ENCODE assay signal across 8 mouse cellular contexts in the genomic region with DNA sequence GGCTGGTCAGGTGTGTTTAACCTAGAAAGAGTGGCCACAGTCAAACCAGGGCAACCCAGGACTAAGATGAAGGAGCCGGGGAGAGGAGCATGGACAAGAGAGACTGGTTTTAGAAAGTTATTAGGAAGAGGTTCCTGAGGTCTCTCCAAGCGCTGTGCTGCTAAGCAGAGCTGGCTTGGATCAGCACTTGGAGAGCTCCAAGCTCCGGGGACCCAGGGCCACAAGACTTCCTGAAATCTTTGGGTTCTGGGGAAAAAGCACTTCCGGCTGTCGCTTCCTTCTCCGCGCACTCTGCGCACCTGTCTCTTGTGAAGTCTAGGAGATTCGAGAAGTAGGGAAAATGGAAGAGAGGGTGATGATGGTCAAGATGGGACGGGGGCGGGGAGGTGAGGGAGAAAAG. TPM values are rescaled to one million over a fixed set of nuclear protein-coding genes. Genes with fewer than 3 reads are reported as not detected.
A peak's percentile ranks its signal among the peaks of the same experiment; 100 is the strongest.
DNase-seq lines count a peak whose midpoint lies in the region; ATAC-seq and TF ChIP-seq lines count a peak whose summit lies in the region.

No protein-coding gene starts in this region.

- no peak for DNase-seq in layer of hippocampus, adult 2 months (ENCODE audit: low spot score in 2 of 2)
- no peak for DNase-seq in layer of hippocampus, postnatal 36 days
- DNase-seq in embryonic facial prominence, embryonic 11.5 days (ENCODE audit: low spot score), result peak; percentile 75
- no peak for DNase-seq in neural tube, embryonic 11.5 days (ENCODE audit: low spot score)
- DNase-seq in urinary bladder, adult 18-20 months (ENCODE audit: low spot score in 2 of 2), result no peak
- no peak for DNase-seq in gastrocnemius, adult 18-20 months (ENCODE audit: low spot score)
- DNase-seq in frontal cortex, postnatal 36 days (ENCODE audit: low spot score in 2 of 2), result no peak

- no peaks in the 10 kb centered on the region; the same call in 1 of the 2 replicates for H3K4me1 ChIP-seq in embryonic facial prominence, embryonic 11.5 days (ENCODE audit: control insufficient read depth, insufficient read depth, low read length)
- peaks cover 75% of the 10 kb centered on the region for H3K4me1 ChIP-seq in hindbrain, embryonic 13.5 days (replicated peaks)
- H3K4me1 ChIP-seq in neural tube, embryonic 11.5 days (ENCODE audit: control insufficient read depth, insufficient read depth, low read length), result peaks cover 40% of the 10 kb centered on the region

- no peak for TF ChIP-seq CTCF in layer of hippocampus, adult 2 months (conservative IDR thresholded peaks at IDR 0.05)

- peak overlapping the region; percentile 82 for H3K4me3 ChIP-seq in layer of hippocampus, adult 2 months
- H3K4me3 ChIP-seq in embryonic facial prominence, embryonic 11.5 days (ENCODE audit: low read depth, low read length), result peak overlapping the region; percentile 24
- peak overlapping the region; percentile 77 for H3K4me3 ChIP-seq in hindbrain, embryonic 13.5 days
- H3K4me3 ChIP-seq in neural tube, embryonic 11.5 days (ENCODE audit: low read depth, low read length), result peak overlapping the region; percentile 54

- H3K9ac ChIP-seq in embryonic facial prominence, embryonic 11.5 days (replicated peaks; ENCODE audit: low read length), result no peak overlapping the region
- H3K9ac ChIP-seq in hindbrain, embryonic 13.5 days, result peak overlapping the region; percentile 93
- peak overlapping the region; percentile 78 for H3K9ac ChIP-seq in neural tube, embryonic 11.5 days (ENCODE audit: low read length)

- no peaks in the 10 kb centered on the region for H3K9me3 ChIP-seq in embryonic facial prominence, embryonic 11.5 days (replicated peaks; ENCODE audit: control insufficient read depth, low read length)
- H3K9me3 ChIP-seq in hindbrain, embryonic 13.5 days, result no peaks in the 10 kb centered on the region
- H3K9me3 ChIP-seq in neural tube, embryonic 11.5 days (ENCODE audit: control insufficient read depth, low read length), result no peaks in the 10 kb centered on the region

- H3K27ac ChIP-seq in layer of hippocampus, adult 2 months, result peak overlapping the region; percentile 95
- H3K27ac ChIP-seq in embryonic facial prominence, embryonic 11.5 days (replicated peaks; ENCODE audit: low read depth, low read length), result no peak overlapping the region
- H3K27ac ChIP-seq in hindbrain, embryonic 13.5 days, result peak overlapping the region; percentile 94
- H3K27ac ChIP-seq in neural tube, embryonic 11.5 days (ENCODE audit: low read depth, low read length), result peak overlapping the region; percentile 77; the same call in 1 of the 2 replicates

- peaks cover 2% of the 10 kb centered on the region; the same call in 1 of the 2 replicates for H3K27me3 ChIP-seq in embryonic facial prominence, embryonic 11.5 days (ENCODE audit: control insufficient read depth, insufficient read depth, low read length)
- H3K27me3 ChIP-seq in hindbrain, embryonic 13.5 days, result no peaks in the 10 kb centered on the region
- peaks cover 8% of the 10 kb centered on the region; the same call in 1 of the 2 replicates for H3K27me3 ChIP-seq in neural tube, embryonic 11.5 days (ENCODE audit: control insufficient read depth, insufficient read depth, low read length)

- no peak for ATAC-seq in embryonic facial prominence, embryonic 11.5 days (replicated peaks; ENCODE audit: insufficient number of reproducible peaks, low FRiP score, low TSS enrichment, low read depth)
- ATAC-seq in hindbrain, embryonic 13.5 days (ENCODE audit: low FRiP score), result no peak
- no peak for ATAC-seq in neural tube, embryonic 11.5 days (ENCODE audit: insufficient read depth, low FRiP score, low TSS enrichment)

- no peaks in the 10 kb centered on the region for H3K36me3 ChIP-seq in embryonic facial prominence, embryonic 11.5 days (replicated peaks; ENCODE audit: control insufficient read depth, insufficient read depth, low read depth, low read length)
- peaks cover 20% of the 10 kb centered on the region for H3K36me3 ChIP-seq in hindbrain, embryonic 13.5 days
- no peaks in the 10 kb centered on the region for H3K36me3 ChIP-seq in neural tube, embryonic 11.5 days (ENCODE audit: control insufficient read depth, insufficient read depth, low read length)

- 2% methylated on average over 11 of the region's 11 CpGs for WGBS in embryonic facial prominence, embryonic 11.5 days
- WGBS in hindbrain, embryonic 13.5 days, result 10% methylated on average over 11 of the region's 11 CpGs
- 7% methylated on average over 11 of the region's 11 CpGs for WGBS in neural tube, embryonic 11.5 days

- peak overlapping the region; percentile 25 for H3K4me2 ChIP-seq in embryonic facial prominence, embryonic 11.5 days (ENCODE audit: low read depth, low read length)
- peak overlapping the region; percentile 98 for H3K4me2 ChIP-seq in hindbrain, embryonic 13.5 days
- peak overlapping the region; percentile 66 for H3K4me2 ChIP-seq in neural tube, embryonic 11.5 days (ENCODE audit: low read depth)

RNA-seq across cellular contexts. Expression of a gene that starts 0.6 kb away (rescaled TPM):
- 1 to 10 TPM; 5.8 to 7.2 TPM for total RNA-seq in layer of hippocampus, adult 2 months (2021)
- total RNA-seq in layer of hippocampus, postnatal 36 days (2021), result 1 to 10 TPM; 5.7 to 6.3 TPM
- 3.0 and 3.4 TPM in 2 replicates for polyA plus RNA-seq in embryonic facial prominence, embryonic 11.5 days (2014; fragmentation: Nextera tagmentation; extraction: Ambion mirVana)
- 25.0 and 27.1 TPM in 2 replicates for polyA plus RNA-seq in hindbrain, embryonic 13.5 days (2015; fragmentation: Nextera tagmentation; extraction: Ambion mirVana)
- polyA plus RNA-seq in neural tube, embryonic 11.5 days (2014; fragmentation: Nextera tagmentation; extraction: Ambion mirVana), result 9.3 and 9.5 TPM in 2 replicates
- total RNA-seq in gastrocnemius, adult 18-20 months (2021), result 10 to 100 TPM; 12.9 to 13.0 TPM

RNA-seq across cellular contexts. Expression of a gene that starts 1.5 kb away (rescaled TPM):
- total RNA-seq in layer of hippocampus, adult 2 months (2021), result 100 to 1,000 TPM; 184 to 202 TPM
- 100 to 1,000 TPM; 156 to 195 TPM for total RNA-seq in layer of hippocampus, postnatal 36 days (2021)
- 29.2 and 32.8 TPM in 2 replicates for polyA plus RNA-seq in embryonic facial prominence, embryonic 11.5 days (2014; fragmentation: Nextera tagmentation; extraction: Ambion mirVana)
- polyA plus RNA-seq in hindbrain, embryonic 13.5 days (2015; fragmentation: Nextera tagmentation; extraction: Ambion mirVana), result 294 and 312 TPM in 2 replicates
- 143 and 154 TPM in 2 replicates for polyA plus RNA-seq in neural tube, embryonic 11.5 days (2014; fragmentation: Nextera tagmentation; extraction: Ambion mirVana)
- total RNA-seq in gastrocnemius, adult 18-20 months (2021), result not detected

RNA-seq across cellular contexts. Expression of a gene that starts 35.8 kb away (rescaled TPM):
- not detected for total RNA-seq in layer of hippocampus, adult 2 months (2021)
- not detected for total RNA-seq in layer of hippocampus, postnatal 36 days (2021)
- 0.14 TPM in 1 of 2 replicates, not detected in the other for polyA plus RNA-seq in embryonic facial prominence, embryonic 11.5 days (2014; fragmentation: Nextera tagmentation; extraction: Ambion mirVana)
- polyA plus RNA-seq in hindbrain, embryonic 13.5 days (2015; fragmentation: Nextera tagmentation; extraction: Ambion mirVana), result 1.0 and 1.5 TPM in 2 replicates
- 0.23 and 0.41 TPM in 2 replicates for polyA plus RNA-seq in neural tube, embryonic 11.5 days (2014; fragmentation: Nextera tagmentation; extraction: Ambion mirVana)
- total RNA-seq in gastrocnemius, adult 18-20 months (2021), result not detected

RNA-seq across cellular contexts. Expression of a gene that starts 36.4 kb away (rescaled TPM):
- 10 to 100 TPM; 41.3 to 44.4 TPM for total RNA-seq in layer of hippocampus, adult 2 months (2021)
- 10 to 100 TPM; 44.7 to 45.3 TPM for total RNA-seq in layer of hippocampus, postnatal 36 days (2021)
- polyA plus RNA-seq in embryonic facial prominence, embryonic 11.5 days (2014; fragmentation: Nextera tagmentation; extraction: Ambion mirVana), result 63.8 and 66.0 TPM in 2 replicates
- polyA plus RNA-seq in hindbrain, embryonic 13.5 days (2015; fragmentation: Nextera tagmentation; extraction: Ambion mirVana), result 58.8 and 62.2 TPM in 2 replicates
- polyA plus RNA-seq in neural tube, embryonic 11.5 days (2014; fragmentation: Nextera tagmentation; extraction: Ambion mirVana), result 64.7 and 68.3 TPM in 2 replicates
- total RNA-seq in gastrocnemius, adult 18-20 months (2021), result 10 to 100 TPM; 30.0 to 33.8 TPM

Comparison
In these comparisons a context has a peak if more than half of its experiments do, and no peak if none do; other contexts are left out.
1. H3K4me3 ChIP-seq: peak in every context shown above with its lines; median percentile 82 in layer of hippocampus, adult 2 months; 77 in hindbrain, embryonic 13.5 days; 54 in neural tube, embryonic 11.5 days; 24 in embryonic facial prominence, embryonic 11.5 days.
2. H3K4me2 ChIP-seq: peak in every context shown above with its lines; median percentile 98 in hindbrain, embryonic 13.5 days; 66 in neural tube, embryonic 11.5 days; 25 in embryonic facial prominence, embryonic 11.5 days.
3. RNA of a gene that starts 1.5 kb away (total RNA-seq): 184 to 202 TPM in layer of hippocampus, adult 2 months and 156 to 195 TPM in layer of hippocampus, postnatal 36 days; not detected in gastrocnemius, adult 18-20 months; every median in the first group is over 100 times any median in the second.